8 mouse cellular contexts compared by ENCODE assay signal in the genomic region with DNA sequence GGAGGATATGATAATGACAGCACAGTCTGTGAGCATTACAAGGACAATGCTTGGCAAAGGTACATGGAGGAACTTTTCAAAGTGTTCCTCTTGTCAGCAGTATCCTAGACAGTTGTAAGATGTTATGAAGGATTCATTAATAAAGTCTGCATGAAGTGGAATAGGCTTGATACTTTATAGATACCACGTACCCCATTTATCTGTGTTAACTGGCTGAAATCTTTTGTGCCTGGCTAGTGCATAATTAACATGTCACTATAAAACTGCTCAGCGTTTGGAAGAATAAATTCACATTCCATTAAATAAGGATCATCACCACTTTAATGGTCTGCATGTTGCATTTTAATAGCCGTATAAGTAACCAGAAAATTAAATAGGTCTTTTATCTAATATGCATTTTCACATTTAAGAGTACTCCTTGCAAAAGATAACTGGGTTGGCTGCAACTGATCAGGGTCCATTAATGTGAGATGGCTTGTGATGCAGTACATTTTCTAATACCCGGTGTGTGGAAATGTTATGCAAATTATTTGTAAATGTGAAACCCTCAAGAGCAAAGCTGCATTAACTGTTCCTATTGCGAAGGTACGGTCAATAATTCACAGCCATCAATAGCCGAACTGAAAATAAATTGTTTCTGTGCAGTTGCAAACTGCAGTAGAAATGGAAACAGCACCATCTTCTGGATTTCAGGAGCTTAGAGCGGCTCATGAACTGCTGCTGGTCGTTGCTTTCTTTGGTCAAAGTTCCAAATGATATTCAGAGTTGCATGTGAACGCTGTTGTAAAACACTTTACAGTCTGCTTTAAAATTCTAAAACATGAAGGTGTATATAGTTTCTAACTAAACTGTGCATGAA.
A peak's percentile ranks its signal among the peaks of the same experiment; 100 is the strongest.
DNase-seq lines count a peak whose midpoint lies in the region; ATAC-seq lines count a peak whose summit lies in the region.

No protein-coding gene starts in this region.

- H3K36me3 ChIP-seq in intestine, embryonic 14.5 days (ENCODE audit: control insufficient read depth, insufficient read depth, low read length): no peaks in the 10 kb centered on the region
- no peaks in the 10 kb centered on the region for H3K36me3 ChIP-seq in intestine, embryonic 15.5 days
- no peaks in the 10 kb centered on the region for H3K36me3 ChIP-seq in hindbrain, embryonic 15.5 days
- no peaks in the 10 kb centered on the region for H3K36me3 ChIP-seq in neural tube, embryonic 12.5 days
- no peaks in the 10 kb centered on the region for H3K36me3 ChIP-seq in liver, embryonic 12.5 days

- 53% methylated on average over 10 of the region's 10 CpGs for WGBS in intestine, embryonic 14.5 days
- WGBS in intestine, embryonic 15.5 days: 51% methylated on average over 10 of the region's 10 CpGs
- 32% methylated on average over 10 of the region's 10 CpGs for WGBS in hindbrain, embryonic 15.5 days
- WGBS in neural tube, embryonic 12.5 days: 44% methylated on average over 10 of the region's 10 CpGs
- 50% methylated on average over 10 of the region's 10 CpGs for WGBS in liver, embryonic 12.5 days (ENCODE audit: insufficient replicate concordance)

- no peak overlapping the region for H3K4me3 ChIP-seq in intestine, embryonic 14.5 days (ENCODE audit: low read depth, low read length)
- H3K4me3 ChIP-seq in intestine, embryonic 15.5 days (replicated peaks): no peak overlapping the region
- H3K4me3 ChIP-seq in hindbrain, embryonic 15.5 days: peak overlapping the region; percentile 29
- H3K4me3 ChIP-seq in neural tube, embryonic 12.5 days: no peak overlapping the region
- no peak overlapping the region for H3K4me3 ChIP-seq in liver, embryonic 12.5 days

- peak overlapping the region; percentile 26; the same call in 1 of the 2 replicates for H3K4me2 ChIP-seq in intestine, embryonic 14.5 days (ENCODE audit: low read length)
- H3K4me2 ChIP-seq in intestine, embryonic 15.5 days (replicated peaks): no peak overlapping the region
- H3K4me2 ChIP-seq in hindbrain, embryonic 15.5 days: peak overlapping the region; percentile 51
- H3K4me2 ChIP-seq in neural tube, embryonic 12.5 days (replicated peaks): peak overlapping the region; percentile 37
- H3K4me2 ChIP-seq in liver, embryonic 12.5 days: no peak overlapping the region

- no peak for DNase-seq in intestine, embryonic 14.5 days (ENCODE audit: low spot score)
- DNase-seq in embryo, embryonic 10 days (ENCODE audit: low spot score): peak; percentile 38
- no peak for DNase-seq in kidney, adult 9 months

- H3K9ac ChIP-seq in intestine, embryonic 14.5 days (ENCODE audit: low read length): no peak overlapping the region
- no peak overlapping the region for H3K9ac ChIP-seq in intestine, embryonic 15.5 days
- H3K9ac ChIP-seq in hindbrain, embryonic 15.5 days: no peak overlapping the region
- no peak overlapping the region for H3K9ac ChIP-seq in neural tube, embryonic 12.5 days
- no peak overlapping the region for H3K9ac ChIP-seq in liver, embryonic 12.5 days

- ATAC-seq in intestine, embryonic 14.5 days (replicated peaks; ENCODE audit: low FRiP score, low TSS enrichment, low read depth): no peak
- ATAC-seq in intestine, embryonic 15.5 days: no peak
- 0 out of 2 replicates have a peak, but pooled peaks have one; percentile 74 for ATAC-seq in hindbrain, embryonic 15.5 days (ENCODE audit: low FRiP score, low read depth)
- ATAC-seq in neural tube, embryonic 12.5 days (ENCODE audit: low FRiP score, low read depth): peak; percentile 76
- ATAC-seq in liver, embryonic 12.5 days: no peak
- ATAC-seq in megakaryocyte-erythroid progenitor cell, adult 5-6 weeks (replicated peaks; ENCODE audit: low FRiP score, low TSS enrichment, poor library complexity, severe bottlenecking): no peak

- no peak overlapping the region for H3K27ac ChIP-seq in intestine, embryonic 14.5 days (ENCODE audit: low read depth)
- no peak overlapping the region for H3K27ac ChIP-seq in intestine, embryonic 15.5 days
- H3K27ac ChIP-seq in hindbrain, embryonic 15.5 days (replicated peaks): no peak overlapping the region
- H3K27ac ChIP-seq in neural tube, embryonic 12.5 days: no peak overlapping the region
- no peak overlapping the region for H3K27ac ChIP-seq in liver, embryonic 12.5 days

- H3K27me3 ChIP-seq in intestine, embryonic 14.5 days (replicated peaks; ENCODE audit: control insufficient read depth, insufficient read depth, low read length): no peaks in the 10 kb centered on the region
- H3K27me3 ChIP-seq in intestine, embryonic 15.5 days (replicated peaks): no peaks in the 10 kb centered on the region
- H3K27me3 ChIP-seq in hindbrain, embryonic 15.5 days: no peaks in the 10 kb centered on the region
- no peaks in the 10 kb centered on the region for H3K27me3 ChIP-seq in neural tube, embryonic 12.5 days (replicated peaks)
- H3K27me3 ChIP-seq in liver, embryonic 12.5 days (replicated peaks): no peaks in the 10 kb centered on the region

- H3K4me1 ChIP-seq in intestine, embryonic 14.5 days (replicated peaks; ENCODE audit: control insufficient read depth, insufficient read depth, low read length): no peaks in the 10 kb centered on the region
- H3K4me1 ChIP-seq in intestine, embryonic 15.5 days (replicated peaks): no peaks in the 10 kb centered on the region
- no peaks in the 10 kb centered on the region for H3K4me1 ChIP-seq in hindbrain, embryonic 15.5 days (replicated peaks)
- H3K4me1 ChIP-seq in neural tube, embryonic 12.5 days: no peaks in the 10 kb centered on the region
- no peaks in the 10 kb centered on the region for H3K4me1 ChIP-seq in liver, embryonic 12.5 days

- no peaks in the 10 kb centered on the region for H3K9me3 ChIP-seq in intestine, embryonic 14.5 days (ENCODE audit: control insufficient read depth, low read length)
- H3K9me3 ChIP-seq in intestine, embryonic 15.5 days: no peaks in the 10 kb centered on the region
- H3K9me3 ChIP-seq in hindbrain, embryonic 15.5 days: no peaks in the 10 kb centered on the region
- H3K9me3 ChIP-seq in neural tube, embryonic 12.5 days: no peaks in the 10 kb centered on the region
- H3K9me3 ChIP-seq in liver, embryonic 12.5 days (replicated peaks): no peaks in the 10 kb centered on the region

Comparison
In these comparisons a context has a peak if more than half of its experiments do, and no peak if none do; other contexts are left out.
1. H3K4me2 ChIP-seq: peak in intestine, embryonic 14.5 days (single experiment), hindbrain, embryonic 15.5 days (single experiment) and neural tube, embryonic 12.5 days (single experiment); none in intestine, embryonic 15.5 days (single experiment) and liver, embryonic 12.5 days (single experiment).
2. ATAC-seq: peak in hindbrain, embryonic 15.5 days (single experiment) and neural tube, embryonic 12.5 days (single experiment); none in intestine, embryonic 14.5 days (single experiment), intestine, embryonic 15.5 days (single experiment), liver, embryonic 12.5 days (single experiment) and megakaryocyte-erythroid progenitor cell, adult 5-6 weeks (single experiment).